Mouse (Mus musculus) heart, postnatal 14 days (tissue): ENCODE data around the gene Myh10. TPM values are rescaled to one million over a fixed set of nuclear protein-coding genes. Genes with fewer than 3 reads are reported as not detected.
"Not testable (repeated sequence)": the region's sequence is repeated elsewhere in the genome, so short reads cannot be mapped to it uniquely, and the experiment has no call there.

Source experiments
- DNase-seq, 2 experiments: peaks; one replicate each; pipeline ENCODE4 v3.0.0; 2021 to 2022
- intact Hi-C: fragments of 180-260 bp; cut with DNase I; formaldehyde crosslinking; loops from one replicate; pipeline ENCODE4 v1.15.1; 2025
- total RNA-seq, 2 experiments: library from RNA; stranded (reverse); gene quantifications; 2 replicates each; pipeline ENCODE4 v1.2.3; 2021

Gene Myh10
- total RNA-seq, 2 experiments from 2014 or later = 44.0 to 46.9 TPM

GRCm38 (mm10) chr11:68692010-68692692 lies 792 bp downstream of the Myh10 start:
- DNase-seq = no peak
- intact Hi-C loops = loop anchor here (5.0 kb wide), 1 partner anchor 105 kb away; the partner anchor contains the start of gene Ccdc42

- intact Hi-C loops = loop anchor here (5.0 kb wide), 1 partner anchor 106 kb away; the partner anchor contains the start of gene Ccdc42
- DNase-seq = peak; percentile 47 to 56
Observed at GRCm38 (mm10) chr11:68692693-68693446, 1.5 kb downstream of the Myh10 start.

DNA sequence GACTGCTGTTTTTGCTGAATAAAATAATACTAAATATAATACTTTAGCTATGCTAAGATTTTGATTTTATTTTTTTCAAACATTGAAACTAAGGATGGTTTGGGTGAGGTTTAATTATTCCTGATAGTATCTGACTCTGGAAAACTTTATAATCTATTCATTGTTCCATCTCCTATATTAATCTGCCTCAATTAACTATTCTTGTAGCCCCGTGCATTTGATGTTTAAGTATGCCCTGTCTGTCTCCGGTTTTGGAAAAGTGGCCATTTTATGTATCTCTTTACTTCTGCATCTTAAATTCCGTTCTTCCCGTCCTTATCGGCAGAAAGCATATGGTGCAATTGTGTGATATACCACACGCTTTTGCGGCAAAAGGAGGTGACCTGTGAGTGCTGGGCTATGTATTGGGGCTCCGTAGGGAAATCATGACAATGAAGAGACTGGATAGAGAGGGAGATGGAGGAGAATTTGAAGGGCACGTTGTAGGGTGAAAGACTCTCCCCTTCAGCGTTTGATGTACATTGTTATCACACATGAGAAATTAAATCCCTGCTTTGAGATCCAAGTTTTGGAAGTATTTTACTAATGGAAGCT lies 2.2 kb downstream of the Myh10 start:
- intact Hi-C loops = loop anchor here (5.0 kb wide), 1 partner anchor 106 kb away; the partner anchor contains the start of gene Ccdc42
- no peak for DNase-seq

DNA sequence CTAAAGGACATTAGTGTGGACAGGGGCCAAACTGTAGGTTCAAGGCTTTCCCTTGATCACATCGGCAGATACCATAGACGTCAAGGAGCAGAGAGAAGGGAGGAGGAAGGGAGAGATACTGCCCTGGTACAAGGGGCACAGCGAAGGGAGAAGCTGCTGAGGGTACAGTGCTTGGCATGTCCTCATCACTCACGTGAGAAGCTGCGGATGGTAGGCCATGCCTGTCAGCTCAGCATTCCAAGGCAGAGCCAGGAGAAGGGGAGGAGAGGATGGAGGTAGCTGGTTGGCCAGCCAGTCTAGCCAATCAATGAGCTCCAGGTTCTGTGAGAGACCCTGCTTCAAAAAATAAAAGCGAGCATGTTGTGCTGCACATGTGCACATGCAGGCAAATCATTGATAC lies 11.0 kb downstream of the Myh10 start:
- DNase-seq = no peak
- intact Hi-C loops = no loop called here

- DNase-seq = no peak
- intact Hi-C loops = no loop called here
Observed at GRCm38 (mm10) chr11:68703360-68703759, 12.0 kb downstream of the Myh10 start.

GRCm38 (mm10) chr11:68704258-68704657 lies 12.9 kb downstream of the Myh10 start:
- intact Hi-C loops = no loop called here
- DNase-seq = no peak

DNA sequence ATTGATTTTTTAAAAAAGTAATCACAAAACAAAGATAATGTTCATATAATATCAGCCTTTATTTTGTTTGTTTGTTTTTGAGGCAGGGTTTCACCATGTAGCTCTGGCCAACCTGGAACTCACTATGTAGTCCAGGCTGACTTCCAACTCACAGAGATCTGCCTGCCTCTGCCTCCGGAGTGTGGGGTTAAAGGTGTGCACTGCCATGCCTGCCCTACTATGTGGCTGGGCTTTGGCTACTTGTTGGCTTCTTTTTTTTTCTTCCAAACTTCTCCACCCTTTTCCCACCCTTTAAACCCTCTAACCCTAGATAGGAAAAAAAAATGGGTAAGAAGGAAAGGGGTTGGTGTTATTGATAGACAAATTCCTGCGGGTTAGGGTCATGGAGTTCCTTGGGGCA lies 13.5 kb downstream of the Myh10 start:
- DNase-seq = no peak
- intact Hi-C loops = no loop called here

- peak in 1 of 2 experiments; percentile 25 for DNase-seq
- intact Hi-C loops = no loop called here
Observed at GRCm38 (mm10) chr11:68706524-68707429, 15.4 kb downstream of the Myh10 start.

- no peak for DNase-seq
- intact Hi-C loops = no loop called here
Observed at GRCm38 (mm10) chr11:68707881-68708582, 16.7 kb downstream of the Myh10 start.

GRCm38 (mm10) chr11:68716167-68716566 lies 24.8 kb downstream of the Myh10 start:
- intact Hi-C loops = no loop called here
- no peak for DNase-seq

- intact Hi-C loops = no loop called here
- peak; percentile 8 to 26 for DNase-seq
Observed at GRCm38 (mm10) chr11:68717171-68717840, 25.9 kb downstream of the Myh10 start.

GRCm38 (mm10) chr11:68719096-68719648 lies 27.8 kb downstream of the Myh10 start:
- DNase-seq = peak; percentile 75 to 81
- intact Hi-C loops = no loop called here

DNA sequence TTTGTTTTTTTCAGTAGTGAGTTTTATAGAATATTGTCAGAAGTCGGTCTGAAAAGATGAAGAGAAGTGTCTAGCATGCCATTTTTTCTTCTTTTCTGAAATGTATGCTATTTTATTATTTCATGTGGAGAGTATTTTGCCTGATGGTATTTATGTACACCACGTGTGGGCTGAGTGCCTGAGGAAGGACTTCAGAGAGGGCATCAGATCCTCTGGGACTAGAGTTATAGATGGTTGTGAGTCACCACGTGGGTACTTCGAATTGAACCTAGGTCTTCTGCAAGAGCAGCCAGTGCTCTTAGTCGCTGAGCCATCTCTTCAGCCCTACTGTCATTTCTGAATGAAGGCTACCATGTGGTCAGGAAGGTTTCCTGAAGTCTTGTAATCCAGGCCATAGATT lies 28.4 kb downstream of the Myh10 start:
- intact Hi-C loops = loop anchor here (5.0 kb wide), 2 partner anchors 132 to 152 kb away; partner anchors contain the start of gene Ccdc42

DNA sequence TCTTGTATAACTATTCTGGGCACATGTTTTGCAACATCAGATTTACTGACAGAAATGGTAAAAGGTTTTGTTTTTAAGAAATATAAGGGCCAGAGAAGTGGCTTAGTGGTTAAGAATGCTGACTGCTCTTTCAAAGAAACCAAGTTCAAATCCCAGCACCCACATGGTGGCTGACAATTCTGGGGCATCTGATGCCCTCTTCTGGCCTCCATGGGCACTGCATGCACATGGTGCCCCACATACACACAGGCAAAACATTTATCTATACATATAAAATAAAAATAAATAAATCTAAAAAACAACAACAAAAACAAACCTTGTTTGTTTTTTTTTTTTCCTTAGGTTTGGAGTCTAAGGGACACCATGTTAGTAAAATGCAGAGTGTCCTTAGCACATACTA lies 32.8 kb downstream of the Myh10 start:
- intact Hi-C loops = loop anchor here (5.0 kb wide), 2 partner anchors 137 to 157 kb away; partner anchors contain the start of gene Ccdc42
- DNase-seq = peak in 1 of 2 experiments; percentile 35

More for the DNA sequence above, 28.4 kb downstream of the Myh10 start:
- no peak for DNase-seq

DNA sequence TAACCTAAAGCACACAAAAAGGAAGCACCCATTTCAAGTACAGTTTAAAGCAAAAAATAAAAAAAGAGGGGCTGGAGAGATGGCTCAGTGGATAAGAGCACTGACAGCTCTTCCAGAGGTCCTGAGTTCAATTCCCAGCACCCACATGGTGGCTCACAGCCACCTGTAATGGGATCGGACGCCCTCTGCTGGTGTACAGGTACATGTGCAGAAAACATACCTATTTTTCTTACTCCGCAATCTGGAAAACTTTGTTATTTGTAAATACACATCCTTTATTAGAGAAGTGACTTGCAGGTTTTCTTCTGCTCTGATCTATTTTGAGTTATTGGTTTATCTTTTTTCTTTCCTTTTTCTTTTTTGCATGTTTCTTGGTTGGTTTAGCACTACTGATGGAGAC lies 37.3 kb downstream of the Myh10 start:
- intact Hi-C loops = no loop called here
- no peak for DNase-seq

GRCm38 (mm10) chr11:68730792-68731191 lies 39.4 kb downstream of the Myh10 start:
- intact Hi-C loops = no loop called here
- peak in 1 of 2 experiments; percentile 43 for DNase-seq

DNA sequence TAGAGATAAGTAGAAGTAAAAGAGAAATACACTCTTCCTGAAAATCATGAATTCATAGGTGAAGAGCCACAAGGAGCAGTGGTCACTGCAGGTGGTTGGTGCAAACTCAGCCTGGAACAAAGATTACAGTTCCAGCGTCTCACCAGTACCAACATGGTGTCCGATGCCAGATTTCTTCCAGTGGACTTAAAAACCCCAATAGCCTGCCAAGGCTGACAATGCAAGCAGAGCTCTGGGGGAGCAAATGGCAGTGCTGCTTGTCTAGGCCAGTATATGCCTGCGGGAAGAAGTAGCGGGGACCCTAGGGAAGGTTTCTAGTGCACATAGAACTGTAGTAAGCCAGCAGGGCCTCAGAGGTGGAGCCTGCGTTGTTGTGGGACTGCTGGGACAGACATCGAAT lies 40.7 kb downstream of the Myh10 start:
- intact Hi-C loops = no loop called here
- DNase-seq = no peak

- intact Hi-C loops, DNase-seq: not testable (repeated sequence)
Observed at GRCm38 (mm10) chr11:68733401-68733800, 42.0 kb downstream of the Myh10 start.

- intact Hi-C loops = no loop called here
- no peak for DNase-seq
Observed at GRCm38 (mm10) chr11:68739509-68739908, 48.1 kb downstream of the Myh10 start.
